Mouse (Mus musculus) WW6 (cell line): Measurements from ENCODE around the gene Trim75.
"Not testable (repeated sequence)": the region's sequence is repeated elsewhere in the genome, so short reads cannot be mapped to it uniquely, and the experiment has no call there.

Experiments
- DNase-seq: peaks from one replicate; pipeline ENCODE4 v3.0.0-alpha.2; 2013; ENCODE audit warnings: low read depth, low spot score

Trim75 gene

GRCm38 (mm10) chr8:64987731-64988130 lies at the start of gene Trim75:
Gene Trim75, minus strand, starts transcription at chr8:64987831.
- no peak for DNase-seq

- no peak for DNase-seq
Measured at GRCm38 (mm10) chr8:65037117-65037533, 49.5 kb upstream of the Trim75 start, which contains the start of gene Apela. Gene Apela, minus strand, starts transcription at chr8:65037336.

- DNase-seq = no peak
Measured at GRCm38 (mm10) chr8:65034136-65034535, 46.5 kb upstream of the Trim75 start.

GRCm38 (mm10) chr8:65033056-65033455 lies 45.4 kb upstream of the Trim75 start:
- no peak for DNase-seq

- DNase-seq = no peak
Measured at GRCm38 (mm10) chr8:65032107-65032506, 44.5 kb upstream of the Trim75 start.

GRCm38 (mm10) chr8:65030735-65031485 lies 43.3 kb upstream of the Trim75 start:
- DNase-seq = no peak

GRCm38 (mm10) chr8:65029776-65030175 lies 42.1 kb upstream of the Trim75 start:
- DNase-seq = no peak

GRCm38 (mm10) chr8:65028959-65029686 lies 41.5 kb upstream of the Trim75 start:
- DNase-seq = no peak

GRCm38 (mm10) chr8:65022485-65022884 lies 34.9 kb upstream of the Trim75 start:
- DNase-seq = no peak

GRCm38 (mm10) chr8:65018423-65018822 lies 30.8 kb upstream of the Trim75 start, which contains the start of the genes Trim61 and Trim60:
Gene Trim61, minus strand, starts transcription at chr8:65018523.
Gene Trim60, minus strand, starts transcription at chr8:65018584.
- no peak for DNase-seq

GRCm38 (mm10) chr8:65007616-65008015 lies 20.0 kb upstream of the Trim75 start:
- not testable (repeated sequence) for DNase-seq

GRCm38 (mm10) chr8:64998806-64999365 lies 11.3 kb upstream of the Trim75 start:
- no peak for DNase-seq

GRCm38 (mm10) chr8:64983150-64983897 lies 4.3 kb downstream of the Trim75 start:
- no peak for DNase-seq

- no peak for DNase-seq
Measured at GRCm38 (mm10) chr8:64962836-64963235, 24.8 kb downstream of the Trim75 start.

GRCm38 (mm10) chr8:64959025-64959424 lies 28.6 kb downstream of the Trim75 start:
- DNase-seq = no peak

- no peak for DNase-seq
Measured at GRCm38 (mm10) chr8:64952101-64952500, 35.5 kb downstream of the Trim75 start.

- DNase-seq = no peak
Measured at GRCm38 (mm10) chr8:64948371-64948770, 39.3 kb downstream of the Trim75 start.

- DNase-seq = no peak
Measured at GRCm38 (mm10) chr8:64947698-64948034, 40.0 kb downstream of the Trim75 start.

- DNase-seq = peak; percentile 78
Measured at GRCm38 (mm10) chr8:64946820-64947697, 40.6 kb downstream of the Trim75 start, which contains the start of gene Tmem192. Gene Tmem192, plus strand, starts transcription at chr8:64947185.

GRCm38 (mm10) chr8:64946441-64946819 lies 41.2 kb downstream of the Trim75 start:
- no peak for DNase-seq

GRCm38 (mm10) chr8:64945606-64946005 lies 42.0 kb downstream of the Trim75 start:
- no peak for DNase-seq
